Mouse (Mus musculus): ENCODE measurements around the gene Omp. TPM values are rescaled to one million over a fixed set of nuclear protein-coding genes. Genes with fewer than 3 reads are reported as not detected.
A peak's percentile ranks its signal among the peaks of the same experiment; 100 is the strongest.

Omp gene
- total RNA-seq, 2 experiments from 2014 or later: 0.12 to 0.14 TPM

DNA sequence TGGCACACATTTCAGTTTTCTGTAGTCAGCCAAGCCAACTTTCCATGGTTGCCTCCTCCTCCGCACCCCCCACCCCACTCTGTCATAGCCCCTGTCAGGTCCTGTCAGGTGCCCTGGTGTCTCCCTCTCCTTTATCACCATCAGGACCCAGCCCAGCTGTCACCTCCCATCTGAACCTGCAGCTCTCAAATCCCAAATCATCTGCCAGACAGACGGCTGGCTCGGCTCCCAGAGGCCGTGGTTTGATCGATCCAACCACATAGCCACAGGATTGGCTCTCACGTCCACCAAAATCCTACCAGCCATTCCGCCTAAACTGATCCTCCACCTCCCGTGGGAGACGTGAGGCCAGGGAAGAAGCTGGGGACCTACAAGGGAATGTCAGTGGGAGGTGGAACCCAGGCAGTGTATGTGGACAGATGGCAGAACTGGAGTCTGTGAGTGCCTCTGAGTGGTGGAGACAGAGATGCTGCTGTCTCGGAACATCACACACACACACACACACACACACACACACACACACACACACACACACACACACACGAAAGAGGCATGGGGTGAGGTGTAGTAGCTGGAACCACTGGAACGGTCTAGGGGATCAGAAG is 642 bp upstream of the Omp start:
- DNase-seq: no peak
- intact Hi-C loops (cut with DNase I): no loop called here

- intact Hi-C loops (cut with DNase I): no loop called here
- DNase-seq: no peak
Observed at GRCm38 (mm10) chr7:98142648-98143047, 2.7 kb downstream of the Omp start.

- no peak for DNase-seq
- intact Hi-C loops (cut with DNase I): no loop called here
Observed at GRCm38 (mm10) chr7:98142247-98142646, 3.1 kb downstream of the Omp start.

DNA sequence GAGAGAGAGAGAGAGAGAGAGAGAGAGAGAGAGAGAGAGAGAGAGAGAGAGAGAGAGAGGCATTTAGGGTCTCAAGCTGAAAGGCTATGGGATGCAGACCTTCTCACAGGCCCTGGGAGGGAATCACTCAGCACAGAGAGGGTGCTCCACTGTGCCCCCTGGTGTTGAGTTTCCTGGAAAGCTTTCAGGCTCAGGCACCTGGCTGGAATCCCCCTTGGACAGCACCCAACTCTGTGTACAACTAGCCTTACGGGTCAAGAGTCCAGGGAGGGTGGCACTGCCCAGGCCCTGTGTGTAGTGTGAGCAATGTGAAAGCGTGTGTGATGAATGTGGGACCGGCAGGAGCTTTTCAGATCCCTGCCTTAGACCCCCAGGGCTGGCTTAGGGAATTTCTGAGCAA is 4.1 kb downstream of the Omp start:
- intact Hi-C loops (cut with DNase I): no loop called here
- DNase-seq: peak; percentile 37 to 58

DNA sequence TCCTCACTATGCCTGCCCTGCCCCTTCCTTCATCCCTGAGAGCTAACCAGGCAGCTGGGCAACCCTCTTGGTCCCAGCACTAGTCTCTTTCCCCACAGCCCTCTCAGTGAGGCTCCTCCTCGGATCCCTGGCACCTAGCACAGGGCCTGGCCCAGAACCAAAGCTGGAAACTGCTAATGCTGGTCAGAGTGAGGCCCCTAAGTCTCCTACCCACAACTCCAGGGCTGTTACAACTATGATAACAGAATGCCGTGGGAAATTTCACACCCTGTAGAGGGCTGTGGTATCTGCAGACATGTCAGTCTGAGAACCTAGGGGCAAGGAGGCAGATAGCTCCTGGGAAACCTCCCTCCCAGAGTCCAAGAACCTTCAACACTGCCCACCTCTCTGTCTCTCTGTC is 4.7 kb downstream of the Omp start:
- peak; percentile 39 to 46 for DNase-seq
- intact Hi-C loops (cut with DNase I): no loop called here

GRCm38 (mm10) chr7:98139216-98139615 is 6.1 kb downstream of the Omp start:
- intact Hi-C loops (cut with DNase I): no loop called here
- no peak for DNase-seq

DNA sequence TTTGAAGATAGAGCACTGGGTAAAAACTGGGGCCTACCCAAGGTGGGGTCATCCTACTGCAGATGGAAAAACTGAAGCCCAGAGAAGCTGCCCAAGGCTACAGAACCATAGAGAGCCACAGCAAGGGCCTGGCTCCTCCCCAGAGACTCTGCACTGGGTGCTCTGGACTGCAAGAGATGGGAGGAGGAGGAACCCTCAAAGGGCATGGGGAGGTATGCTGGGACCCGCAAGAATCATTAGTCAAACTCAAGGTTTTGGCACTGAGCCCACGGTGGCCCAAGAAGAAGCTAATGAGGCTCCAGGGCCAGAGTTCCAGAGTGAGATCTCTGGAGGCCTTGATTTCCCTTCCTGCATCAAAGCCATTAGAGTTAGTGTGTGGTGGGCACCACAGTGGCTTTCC is 7.3 kb downstream of the Omp start:
- intact Hi-C loops (cut with DNase I): no loop called here
- no peak for DNase-seq

DNA sequence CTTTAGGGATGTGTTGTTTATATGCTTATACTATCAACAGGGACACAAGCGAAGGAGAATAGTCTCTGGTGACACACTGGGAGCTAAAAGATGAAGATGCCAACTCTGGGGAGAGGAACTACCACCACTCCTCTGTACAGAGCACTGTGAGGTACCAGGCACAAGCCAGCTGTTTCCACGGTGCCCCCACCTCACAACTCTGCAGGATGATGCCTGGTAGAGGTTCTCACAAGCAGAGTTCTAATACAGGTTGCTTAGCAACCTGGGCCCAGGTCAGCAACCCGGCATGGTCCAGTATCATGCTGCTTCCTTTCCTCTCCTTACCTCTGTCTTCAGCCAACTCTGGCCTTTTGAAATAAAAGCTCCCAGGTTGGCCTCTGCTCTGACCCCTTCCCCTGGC is 7.7 kb downstream of the Omp start:
- DNase-seq: no peak
- intact Hi-C loops (cut with DNase I): no loop called here

DNA sequence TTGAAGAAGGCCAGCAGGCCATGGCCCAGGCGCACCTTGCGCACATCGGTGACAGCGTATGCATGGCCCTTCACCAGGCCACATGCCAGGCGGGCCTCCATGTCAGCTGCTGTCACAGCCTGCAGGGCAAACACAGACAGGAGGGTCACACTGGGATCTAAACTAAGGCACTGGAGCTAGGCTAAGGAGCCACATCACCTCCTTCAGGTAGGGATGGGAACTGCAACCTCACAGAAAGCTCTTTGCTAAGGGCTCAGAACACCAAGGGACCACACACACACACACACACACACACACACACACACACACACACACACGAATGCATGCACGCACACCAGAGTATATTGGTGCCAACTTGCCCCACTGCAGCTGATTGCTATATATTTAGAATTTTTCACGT is 13.6 kb downstream of the Omp start:
- DNase-seq: no peak
- intact Hi-C loops (cut with DNase I): no loop called here

DNA sequence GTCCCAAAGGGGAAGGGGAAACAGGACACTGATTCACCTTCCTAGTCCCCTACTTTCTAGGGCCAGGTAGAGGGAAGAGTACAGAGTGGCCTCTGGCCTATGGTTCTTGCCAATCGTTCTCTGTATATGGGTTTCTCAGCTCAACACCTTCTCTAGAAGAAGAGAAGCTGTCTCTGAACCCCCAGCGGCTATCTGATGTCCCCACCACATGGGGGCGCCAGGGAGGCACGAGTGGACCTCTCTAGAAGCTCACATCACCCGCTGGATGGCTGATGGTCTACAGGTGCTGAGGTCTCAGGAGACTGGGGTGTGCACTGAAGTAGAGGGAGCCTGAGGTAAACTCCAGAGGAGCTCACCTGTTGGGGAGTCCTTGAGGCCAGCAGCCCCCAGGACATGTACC is 19.8 kb downstream of the Omp start:
- intact Hi-C loops (cut with DNase I): loop anchor here (10.0 kb wide), 1 partner anchor 141 kb away; no protein-coding TSS in a partner anchor
- DNase-seq: peak in 1 of 2 experiments; percentile 42

DNA sequence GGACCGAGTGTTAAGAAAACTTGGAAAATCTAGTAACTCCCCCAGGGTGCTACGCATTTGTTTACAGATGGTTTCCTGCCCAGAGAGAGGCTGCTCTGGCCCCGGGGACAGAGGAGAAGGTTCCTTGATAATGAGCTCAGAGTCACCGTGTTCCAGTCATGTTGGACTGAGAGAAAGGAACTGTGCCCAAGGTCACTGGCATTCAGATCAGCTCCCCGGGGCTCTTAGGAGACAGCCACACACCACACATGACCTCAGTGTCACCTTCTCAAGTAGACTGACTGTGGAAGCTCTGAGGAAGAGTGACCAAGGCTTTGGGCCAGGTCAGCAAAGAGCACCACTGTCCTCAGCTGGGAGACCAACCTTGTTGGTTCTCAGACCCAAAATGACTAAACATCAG is 20.6 kb downstream of the Omp start:
- DNase-seq: no peak
- intact Hi-C loops (cut with DNase I): loop anchor here (5.0 to 10.0 kb wide), 2 partner anchors 140 to 377 kb away; no protein-coding TSS in a partner anchor

- peak; percentile 6 to 30 for DNase-seq
- intact Hi-C loops (cut with DNase I): loop anchor here (5.0 to 10.0 kb wide), 2 partner anchors 137 to 374 kb away; no protein-coding TSS in a partner anchor
Observed at GRCm38 (mm10) chr7:98121673-98122072, 23.6 kb downstream of the Omp start.

- intact Hi-C loops (cut with DNase I): loop anchor here (5.0 to 10.0 kb wide), 2 partner anchors 136 to 374 kb away; no protein-coding TSS in a partner anchor
- no peak for DNase-seq
Observed at GRCm38 (mm10) chr7:98121241-98121640, 24.1 kb downstream of the Omp start.

GRCm38 (mm10) chr7:98120325-98120724 is 25.0 kb downstream of the Omp start:
- intact Hi-C loops (cut with DNase I): loop anchor here (1.0 to 10.0 kb wide), 4 partner anchors 17 to 373 kb away; no protein-coding TSS in a partner anchor

DNA sequence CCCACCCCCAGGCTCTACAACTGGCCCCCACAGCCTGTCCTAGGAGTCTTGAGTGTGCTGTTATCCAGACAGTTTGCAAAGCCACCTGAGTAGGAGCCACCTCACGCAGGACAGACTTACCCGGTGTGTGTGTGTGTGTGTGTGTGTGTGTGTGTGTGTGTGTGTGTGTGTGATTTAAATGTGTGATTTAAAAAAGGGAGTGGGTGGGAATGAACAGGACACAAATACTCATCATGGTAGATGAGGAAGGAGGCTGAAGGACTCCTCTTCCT is 25.4 kb downstream of the Omp start:
- intact Hi-C loops (cut with DNase I): loop anchor here (1.0 to 10.0 kb wide), 4 partner anchors 17 to 373 kb away; no protein-coding TSS in a partner anchor
- no peak for DNase-seq

More at GRCm38 (mm10) chr7:98120325-98120724, 25.0 kb downstream of the Omp start:
- peak; percentile 69 to 80 for DNase-seq

DNA sequence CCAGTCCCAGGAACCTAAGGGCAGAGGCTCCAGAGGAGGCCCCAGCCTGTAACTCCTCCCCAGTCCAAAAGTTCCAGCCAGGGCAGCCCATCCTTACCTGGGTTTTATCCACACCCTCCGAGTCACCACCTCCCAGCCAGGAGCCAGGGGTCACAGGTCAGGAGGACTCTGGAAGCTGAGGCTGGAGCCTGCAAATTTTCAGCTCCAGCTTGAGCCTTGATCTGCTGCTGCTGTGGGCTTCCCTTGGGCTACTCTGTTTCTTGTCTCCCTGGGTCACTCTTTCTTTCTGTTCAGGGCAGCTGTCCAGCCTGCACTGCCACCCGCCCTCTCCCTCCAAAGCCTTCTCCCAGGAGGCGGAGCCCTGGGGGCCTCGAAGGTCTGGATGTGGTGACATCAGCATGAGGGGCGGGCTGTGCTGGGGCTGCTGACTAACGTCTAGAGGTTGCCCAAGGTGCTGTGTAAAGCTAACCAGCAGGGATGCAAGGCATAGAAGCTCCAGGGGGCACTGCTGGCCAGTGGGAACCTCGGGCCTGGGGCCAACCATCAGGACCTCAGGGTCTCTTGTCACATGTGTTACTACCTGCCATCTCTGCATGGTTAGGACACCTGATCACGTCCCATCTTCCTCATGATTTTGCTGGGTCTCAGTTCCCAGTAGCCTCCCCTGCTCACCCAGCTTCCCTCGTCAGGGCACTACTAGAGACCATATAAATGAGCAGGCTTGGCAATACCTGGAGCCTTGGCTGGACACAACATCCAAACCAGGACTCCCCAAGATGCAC is 25.9 kb downstream of the Omp start, which contains the start of gene Myo7a:
Gene Myo7a, minus strand, starts transcription at position 346 of the 782 bp plus-strand sequence.
- intact Hi-C loops (cut with DNase I): no loop called here
- peak; percentile 25 to 33 for DNase-seq

GRCm38 (mm10) chr7:98117012-98117660 is 28.2 kb downstream of the Omp start:
- DNase-seq: peak; percentile 78 to 82
- intact Hi-C loops (cut with DNase I): no loop called here

DNA sequence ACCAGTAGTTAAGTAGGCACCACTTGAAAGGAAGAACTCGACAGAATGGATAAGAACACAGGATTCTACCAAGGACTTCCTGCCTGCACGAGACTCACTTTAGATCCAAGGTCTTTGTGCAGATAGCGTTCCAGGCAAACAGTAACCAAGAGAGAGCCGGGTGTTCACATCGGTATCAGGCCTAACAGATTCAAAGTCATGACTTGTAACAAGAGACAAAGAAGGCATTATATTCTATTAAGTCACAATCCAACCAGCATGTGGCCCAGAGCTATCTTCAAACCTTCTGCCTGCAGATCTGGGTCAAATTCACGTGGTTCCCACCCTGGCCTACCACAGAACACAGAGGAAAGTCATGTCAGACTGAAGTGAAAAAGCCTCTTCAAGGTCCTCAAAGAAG is 30.6 kb downstream of the Omp start:
- no peak for DNase-seq
- intact Hi-C loops (cut with DNase I): no loop called here

DNA sequence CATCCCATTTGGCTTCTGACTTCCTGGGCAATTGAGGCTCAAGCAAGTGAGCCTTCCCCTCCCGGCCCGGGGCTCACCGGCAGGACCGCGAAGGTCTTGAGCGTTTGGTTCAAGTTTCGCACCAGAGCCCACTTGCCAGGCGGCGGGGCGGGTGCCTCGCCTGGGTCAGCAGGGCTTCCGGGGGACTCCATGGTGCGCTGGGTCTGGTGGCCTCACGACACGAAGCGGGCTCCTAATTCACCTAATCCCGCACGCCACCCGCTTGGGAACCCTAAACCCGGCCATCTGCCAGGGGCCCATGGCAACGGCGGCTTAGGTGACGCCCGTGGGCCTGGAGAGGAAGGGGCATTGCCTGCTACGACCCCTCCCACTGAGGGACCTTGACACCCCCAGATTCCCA is 34.1 kb downstream of the Omp start:
- intact Hi-C loops (cut with DNase I): no loop called here
- no peak for DNase-seq

DNA sequence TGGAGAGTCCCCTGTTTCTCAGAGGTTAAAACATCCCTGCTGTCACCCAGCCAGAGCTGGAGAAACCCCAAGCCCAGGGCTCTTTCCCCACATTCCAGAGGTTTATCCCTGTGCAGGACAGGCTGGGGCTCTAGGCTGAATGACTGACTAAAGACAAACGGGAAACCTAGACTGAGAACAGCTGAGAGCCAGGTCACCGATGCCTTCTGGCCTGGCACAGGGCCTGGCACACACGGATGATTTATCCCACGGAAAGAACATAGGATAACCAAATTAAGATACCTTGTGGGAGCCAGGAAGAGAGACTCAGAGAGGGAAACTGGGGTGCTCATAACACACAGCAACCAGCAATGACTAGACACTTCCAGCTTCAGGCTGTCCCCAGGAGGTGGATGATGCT is 35.5 kb downstream of the Omp start:
- DNase-seq: no peak
- intact Hi-C loops (cut with DNase I): no loop called here

- intact Hi-C loops (cut with DNase I): no loop called here
- no peak for DNase-seq
Observed at GRCm38 (mm10) chr7:98108636-98109430, 36.5 kb downstream of the Omp start.

All from heart, postnatal 10 days (tissue).